Mouse (Mus musculus): ENCODE measurements at regions not wholly inside any gene's neighbourhood (a gene's known extent, or its start where the extent isn't known, plus 50 kb on each side); places are given as distances from the start of the nearest gene placed in this dataset.

- TF ChIP-seq POLR2A (IDR thresholded peaks at IDR 0.05; ENCODE audit: extremely low read depth, insufficient read depth, low read length) (no peak), CTCF (IDR thresholded peaks at IDR 0.05; ENCODE audit: extremely low read depth, insufficient read depth, low read length) (no peak)
Observed at GRCm38 (mm10) chr1:193457908-193458307, 87.8 kb upstream of the Camk1g start.

Measured in cortical plate, adult 2 months (tissue).